Mouse (Mus musculus) brain, embryonic 18.5 days (tissue): ENCODE results near the gene Wfikkn1.
A peak's percentile ranks its signal among the peaks of the same experiment; 100 is the strongest.
"Not testable (repeated sequence)": the region's sequence is repeated elsewhere in the genome, so short reads cannot be mapped to it uniquely, and the experiment has no call there.

Experiments used
- DNase-seq: peaks from one replicate; pipeline ENCODE4 v3.0.0-alpha.2; 2012; ENCODE audit warnings: low read depth, low spot score

Gene Wfikkn1

GRCm38 (mm10) chr17:25885636-25886035 is 5.0 kb upstream of the Wfikkn1 start:
- no peak for DNase-seq

GRCm38 (mm10) chr17:25883824-25884223 is 3.2 kb upstream of the Wfikkn1 start:
- no peak for DNase-seq

GRCm38 (mm10) chr17:25883268-25883667 is 2.6 kb upstream of the Wfikkn1 start:
- DNase-seq: no peak

GRCm38 (mm10) chr17:25882306-25882705 is 1.6 kb upstream of the Wfikkn1 start:
- no peak for DNase-seq

GRCm38 (mm10) chr17:25881691-25882090 is 1.0 kb upstream of the Wfikkn1 start:
- no peak for DNase-seq

GRCm38 (mm10) chr17:25880913-25881641 is 419 bp upstream of the Wfikkn1 start:
- DNase-seq: no peak

- no peak for DNase-seq
Measured at GRCm38 (mm10) chr17:25879750-25880149, 908 bp downstream of the Wfikkn1 start.

- no peak for DNase-seq
Measured at GRCm38 (mm10) chr17:25879261-25879660, 1.4 kb downstream of the Wfikkn1 start.

GRCm38 (mm10) chr17:25878611-25879180 is 2.0 kb downstream of the Wfikkn1 start:
- no peak for DNase-seq

- DNase-seq: no peak
Measured at GRCm38 (mm10) chr17:25877741-25878610, 2.7 kb downstream of the Wfikkn1 start.

GRCm38 (mm10) chr17:25877025-25877424 is 3.6 kb downstream of the Wfikkn1 start:
- no peak for DNase-seq

- DNase-seq: no peak
Measured at GRCm38 (mm10) chr17:25876347-25876915, 4.2 kb downstream of the Wfikkn1 start.

GRCm38 (mm10) chr17:25875171-25876136 is 5.2 kb downstream of the Wfikkn1 start:
- peak; percentile 77 for DNase-seq

- DNase-seq: peak; percentile 87
Measured at GRCm38 (mm10) chr17:25874721-25875170, 5.9 kb downstream of the Wfikkn1 start, which contains the start of gene Mettl26. TSS of gene Mettl26 (plus strand) at chr17:25875074.

GRCm38 (mm10) chr17:25874148-25874720 is 6.4 kb downstream of the Wfikkn1 start:
- no peak for DNase-seq

GRCm38 (mm10) chr17:25873405-25874147 is 7.1 kb downstream of the Wfikkn1 start:
- no peak for DNase-seq

GRCm38 (mm10) chr17:25872676-25873075 is 8.0 kb downstream of the Wfikkn1 start:
- DNase-seq: no peak

- DNase-seq: not testable (repeated sequence)
Measured at GRCm38 (mm10) chr17:25871566-25871965, 9.1 kb downstream of the Wfikkn1 start.

- DNase-seq: no peak
Measured at GRCm38 (mm10) chr17:25869954-25870353, 10.7 kb downstream of the Wfikkn1 start.

- no peak for DNase-seq
Measured at GRCm38 (mm10) chr17:25869498-25869897, 11.2 kb downstream of the Wfikkn1 start.
